Mouse (Mus musculus): ENCODE measurements at regions not wholly inside any gene's neighbourhood (a gene's known extent, or its start where the extent isn't known, plus 50 kb on each side); places are given as distances from the start of the nearest gene placed in this dataset.

DNA sequence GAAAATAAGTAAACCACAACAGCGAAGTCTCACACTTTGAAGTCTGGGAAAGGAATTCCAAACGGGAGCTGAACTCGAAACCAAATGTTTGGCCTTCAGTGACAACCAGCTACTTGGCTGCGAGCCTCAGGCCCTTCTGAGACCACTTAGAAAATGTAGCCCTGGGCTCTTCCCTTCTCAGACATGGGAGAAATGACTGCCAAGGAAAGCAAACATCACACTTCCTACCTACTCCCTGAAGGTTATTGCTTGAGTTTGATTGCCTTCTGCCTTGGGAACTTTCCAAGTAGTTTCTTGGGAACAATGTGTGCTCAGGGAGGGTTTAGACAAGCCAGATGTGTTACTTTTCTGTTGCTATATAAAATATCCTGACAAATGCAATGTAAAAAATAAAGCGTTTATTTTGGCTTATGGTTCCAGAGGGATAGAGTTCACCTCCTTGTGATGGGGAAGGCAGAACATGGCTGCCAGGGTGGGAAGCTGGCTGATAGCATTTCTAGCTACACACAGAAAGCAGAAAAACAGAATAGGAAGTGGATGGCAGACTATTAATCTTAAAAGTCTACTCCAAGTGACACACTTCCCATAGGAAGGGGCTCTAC is 194.8 kb upstream of the Rack1 start:
- CTCF ChIA-PET, result no interaction called here

DNA sequence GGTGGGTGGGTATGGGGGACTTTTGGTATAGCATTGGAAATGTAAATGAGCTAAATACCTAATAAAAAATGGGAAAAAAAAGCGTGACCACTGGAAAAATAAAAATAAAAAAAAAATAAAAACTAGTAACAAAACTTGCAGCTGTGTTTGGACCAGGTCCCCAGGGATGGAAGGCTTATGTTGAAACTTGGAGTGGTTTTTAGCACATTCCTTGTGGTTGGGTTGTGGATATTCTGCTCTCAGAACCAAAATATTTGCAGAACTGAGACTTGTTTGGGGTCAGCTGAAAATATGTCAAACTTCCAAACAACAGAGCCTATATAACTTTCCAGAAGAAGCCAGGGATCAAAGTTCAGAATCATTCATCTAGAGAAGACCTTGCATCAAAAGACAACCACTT is 199.0 kb upstream of the Rack1 start:
- CTCF ChIA-PET, result no interaction called here

DNA sequence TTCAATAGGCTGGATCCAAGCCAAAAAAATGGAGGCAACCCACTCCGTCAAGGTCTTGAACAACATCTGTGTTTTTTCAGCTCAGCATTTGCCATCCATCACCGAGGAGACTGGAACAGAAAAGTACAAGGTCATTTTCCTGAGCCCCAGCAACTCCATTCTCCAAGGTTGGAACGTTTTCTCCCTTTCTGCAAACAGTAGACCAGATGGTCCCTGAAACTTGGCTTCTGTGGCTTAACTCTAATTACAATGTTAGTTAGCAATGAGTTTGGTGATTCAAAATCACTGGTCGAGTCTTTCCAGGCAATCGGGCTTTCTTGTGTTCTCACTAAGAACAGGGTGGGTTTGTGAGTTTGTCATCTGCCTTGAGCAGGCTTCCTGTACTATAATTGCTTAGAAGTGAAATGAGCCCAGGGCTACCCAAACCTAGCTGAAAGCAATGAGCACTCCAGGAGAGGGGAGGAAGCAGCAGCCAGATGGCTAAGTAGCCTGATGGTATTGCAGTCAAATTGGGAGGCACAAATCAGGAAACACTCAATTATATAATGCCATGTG is 200.5 kb upstream of the Rack1 start:
- CTCF ChIA-PET, result no interaction called here

DNA sequence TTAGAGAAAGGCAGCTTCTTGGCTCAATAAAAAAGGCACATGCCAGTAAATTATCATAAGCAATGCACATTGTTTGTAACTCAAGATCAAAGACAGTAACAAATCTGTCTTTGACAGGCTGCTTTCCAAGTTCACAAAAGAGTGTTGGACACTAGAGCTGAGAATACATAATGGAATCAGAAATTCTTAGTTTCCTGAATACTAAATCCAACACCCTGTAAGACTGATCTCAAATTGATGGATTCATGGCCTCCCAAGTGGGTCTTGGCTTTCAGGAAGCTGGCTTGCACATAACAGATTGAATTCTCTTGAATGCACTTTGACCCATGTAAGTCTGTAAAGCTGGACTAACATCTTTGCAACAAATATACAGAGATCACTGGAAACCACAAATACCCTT is 201.1 kb upstream of the Rack1 start:
- CTCF ChIA-PET, result interaction anchor here (0.6 kb wide), 1 partner anchor 625 kb away, joined by 3 read pairs; no protein-coding TSS in a partner anchor

DNA sequence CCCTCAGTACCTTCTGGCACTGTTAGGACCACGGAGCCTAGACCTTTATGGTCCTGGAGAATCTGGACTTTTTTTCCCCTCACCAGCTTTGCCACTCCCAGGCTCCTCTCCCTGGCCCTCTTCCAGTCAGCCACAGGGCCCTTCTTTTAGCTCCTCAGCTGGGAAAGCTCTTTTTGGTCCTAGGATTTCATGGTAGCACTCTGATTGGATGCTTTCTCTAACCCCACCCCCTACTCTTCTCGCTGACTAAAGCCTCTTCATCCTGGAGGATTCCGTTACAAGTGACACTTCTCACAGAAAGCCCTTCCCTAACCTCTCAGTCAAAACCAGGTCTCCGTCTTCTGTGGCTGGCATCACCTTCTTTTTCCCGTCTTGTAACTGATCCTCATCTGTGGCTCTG is 205.7 kb upstream of the Rack1 start:
- CTCF ChIA-PET, result no interaction called here

DNA sequence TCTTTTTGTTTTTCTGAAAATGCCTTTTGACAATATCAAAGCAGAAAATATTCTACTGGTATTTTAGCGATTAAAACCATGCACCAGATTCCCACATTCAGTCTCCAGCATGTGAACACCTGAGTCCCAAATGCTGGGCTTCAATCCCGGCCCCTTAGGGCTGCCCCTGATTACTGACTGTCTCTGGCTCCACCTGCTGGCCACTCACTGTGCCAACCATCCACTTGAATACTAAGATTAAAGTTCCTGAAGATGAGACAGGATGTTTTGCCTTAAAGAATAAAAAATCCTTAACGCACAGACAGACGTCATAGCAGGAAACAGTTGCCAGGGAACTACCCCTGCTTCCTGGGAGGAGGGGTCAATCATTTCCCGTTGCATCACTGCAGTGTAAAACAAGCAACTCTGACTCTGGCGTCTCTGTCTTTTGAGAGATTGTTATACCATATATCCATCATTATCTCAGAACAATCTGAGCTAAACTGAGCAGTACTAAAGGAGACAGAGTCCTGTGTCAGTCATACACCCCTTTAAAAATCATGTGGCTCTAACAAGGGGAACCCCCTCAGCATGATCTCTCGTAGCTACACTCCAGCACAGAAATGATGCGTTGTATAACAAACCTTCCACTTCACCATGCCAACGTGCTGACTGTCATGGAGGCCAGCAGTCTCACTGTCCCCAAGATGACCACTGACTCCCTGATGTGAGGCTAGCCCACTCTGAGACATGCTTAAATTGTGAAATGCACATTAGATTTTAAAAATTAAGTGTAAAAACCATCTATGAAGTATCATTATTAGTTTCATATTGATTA is 211.1 kb upstream of the Rack1 start:
- CTCF ChIA-PET, result no interaction called here

DNA sequence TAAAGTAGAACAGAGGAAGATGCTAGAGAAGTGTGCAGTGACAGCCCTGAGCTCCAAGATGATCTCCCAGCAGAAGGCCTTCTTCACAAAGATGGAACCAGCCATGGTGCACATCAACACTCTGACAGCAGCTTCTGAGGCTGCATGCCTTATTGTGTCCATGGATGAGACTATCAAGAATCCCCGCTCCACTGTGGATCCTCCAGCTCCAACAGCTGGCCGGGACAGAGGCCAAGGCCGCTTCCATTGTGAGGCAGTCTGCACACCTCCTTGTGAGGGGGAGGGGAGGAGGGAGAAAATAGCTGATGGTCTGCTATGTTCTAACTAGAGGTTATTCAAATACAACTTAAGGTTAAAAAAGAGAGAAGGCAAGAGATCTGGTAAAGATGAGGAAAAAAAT is 231.4 kb upstream of the Rack1 start:
- CTCF ChIA-PET, result no interaction called here

DNA sequence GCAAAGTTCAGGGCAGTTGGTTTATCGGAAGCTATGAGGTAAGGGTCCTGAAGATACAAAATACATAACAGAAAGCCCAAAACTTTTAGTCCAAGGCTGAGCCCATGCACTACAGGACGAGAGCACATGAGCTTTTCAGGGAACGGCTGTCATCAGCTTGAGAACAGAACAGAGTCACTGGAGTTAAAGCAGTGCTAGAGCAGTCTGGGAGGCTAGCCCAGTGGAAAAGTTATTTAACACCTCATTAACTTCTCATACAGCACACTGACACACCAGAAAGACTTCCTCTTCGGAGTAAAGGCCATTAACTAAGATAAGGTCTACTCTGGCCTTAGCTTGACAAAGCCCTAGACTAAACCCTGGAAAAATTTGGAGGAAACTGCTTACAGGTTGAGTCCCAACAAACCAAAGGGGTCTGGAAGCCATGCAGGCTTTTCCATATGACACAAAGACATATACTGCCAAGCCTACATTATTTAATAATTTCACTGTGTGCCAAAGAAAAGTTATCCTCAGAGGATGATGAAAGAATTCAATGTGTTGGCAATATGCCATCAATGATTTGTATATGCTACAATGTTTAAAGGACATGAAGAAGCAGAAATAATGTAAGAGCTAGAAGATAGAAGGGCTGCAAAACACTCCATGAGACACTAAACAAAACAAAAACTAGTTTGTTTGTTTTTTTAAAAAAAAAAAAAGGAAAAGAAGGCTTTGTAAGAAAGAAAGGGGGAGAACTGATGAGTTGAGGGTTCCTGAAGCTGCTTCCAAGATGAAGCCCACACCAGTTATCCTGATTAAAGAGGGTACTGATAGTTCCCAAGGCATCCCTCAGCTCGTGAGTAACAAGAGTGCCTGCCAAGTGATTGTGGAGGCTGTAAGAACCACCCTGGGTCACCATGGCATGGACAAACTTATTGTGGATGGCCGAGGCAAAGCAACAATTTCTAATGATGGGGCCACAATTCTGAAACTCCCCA is 232.3 kb upstream of the Rack1 start:
- CTCF ChIA-PET, result no interaction called here

DNA sequence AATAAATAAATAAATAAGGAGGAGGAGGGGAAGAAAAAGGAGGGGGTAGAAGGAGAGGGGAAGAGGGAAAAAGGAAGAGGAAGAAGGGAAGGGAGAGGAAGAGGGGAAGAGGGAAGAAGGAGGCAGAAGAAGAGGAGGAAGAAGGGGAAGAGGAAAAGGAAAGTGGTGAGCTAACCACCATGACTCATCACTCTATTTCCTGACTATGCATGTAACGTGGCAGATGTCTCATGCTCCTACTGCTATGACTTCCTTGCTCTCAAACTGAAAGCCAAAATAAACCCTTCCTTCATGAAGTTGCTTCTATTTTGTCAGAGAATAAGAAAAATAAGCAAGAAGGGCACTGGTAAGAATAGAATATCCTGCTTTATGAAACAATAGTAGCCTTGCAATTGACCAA is 242.1 kb upstream of the Rack1 start:
- CTCF ChIA-PET, result no interaction called here

DNA sequence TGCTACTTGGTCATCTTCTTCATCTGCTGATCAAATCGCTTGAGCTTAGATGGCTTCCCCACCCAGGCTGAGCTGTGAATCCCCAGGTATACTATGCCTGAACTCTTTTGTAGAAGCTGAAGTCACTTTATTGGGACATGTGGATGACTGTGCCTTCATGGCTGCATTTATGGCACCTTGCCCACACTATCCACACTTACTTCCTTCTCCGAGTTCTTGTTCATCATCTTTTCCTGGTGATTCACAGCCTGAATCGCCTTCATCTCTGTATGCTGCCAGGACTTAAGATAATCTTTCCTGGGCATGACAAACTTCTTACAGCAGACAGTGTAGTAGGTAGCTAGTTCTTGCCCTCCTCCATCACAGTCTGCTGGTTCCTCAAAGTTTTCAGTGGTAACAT is 248.1 kb upstream of the Rack1 start:
- CTCF ChIA-PET, result no interaction called here

DNA sequence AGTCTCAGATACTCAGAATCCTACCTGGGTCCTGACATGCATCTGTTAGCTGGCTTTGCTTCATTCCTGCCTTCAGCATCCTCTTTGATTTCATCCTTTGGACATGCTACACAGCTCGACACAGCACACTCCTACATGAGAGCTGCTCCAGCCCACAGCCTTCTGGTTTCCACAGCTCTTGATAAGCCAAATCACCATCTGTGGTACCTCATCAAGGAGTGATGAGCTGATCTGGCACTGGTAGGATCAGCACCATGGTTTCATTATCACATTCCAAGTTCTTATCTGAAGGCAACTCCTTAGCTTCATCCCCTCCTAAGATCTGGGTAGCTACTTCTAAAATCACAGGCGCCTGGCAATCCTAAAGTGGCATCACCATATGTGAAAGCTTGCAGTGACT is 248.9 kb upstream of the Rack1 start:
- CTCF ChIA-PET, result no interaction called here

DNA sequence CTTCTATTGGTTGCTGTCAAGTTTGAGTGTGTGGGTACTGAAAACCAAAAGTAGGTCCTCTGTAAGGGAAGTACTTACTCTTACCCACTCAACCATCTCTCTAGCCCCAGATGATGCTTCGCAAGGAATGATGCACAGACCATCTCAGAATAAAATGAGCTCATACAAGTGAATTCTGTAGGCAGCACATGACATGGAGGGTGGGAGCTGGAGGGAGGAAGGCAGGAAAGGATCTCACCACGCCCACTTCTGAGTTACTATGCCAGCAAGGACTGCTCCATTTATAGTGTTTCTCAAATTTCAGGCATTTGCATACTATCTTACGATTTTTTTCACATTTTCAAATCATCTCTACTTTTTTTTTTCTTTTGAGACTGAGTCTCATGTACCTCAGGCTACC is 273.8 kb upstream of the Rack1 start:
- CTCF ChIA-PET, result no interaction called here

DNA sequence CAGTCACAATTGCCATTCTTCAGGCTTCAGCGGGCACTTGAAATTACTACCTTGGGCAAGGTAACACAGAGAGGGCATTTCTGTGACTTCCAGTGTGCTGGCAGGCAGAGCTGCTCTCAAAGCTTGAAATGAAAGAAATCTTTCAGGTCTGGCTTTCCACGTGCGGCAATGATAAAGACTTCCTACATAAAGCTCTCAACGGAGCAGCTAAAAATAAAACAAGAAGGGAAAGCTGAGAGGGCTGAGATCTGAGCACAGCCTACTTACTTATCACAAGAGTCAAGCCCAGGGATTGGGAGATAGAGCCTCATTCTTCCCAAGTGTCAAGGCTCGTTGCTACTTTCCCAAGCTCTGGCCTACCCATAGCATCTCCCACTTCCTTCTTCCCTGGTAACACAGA is 274.6 kb upstream of the Rack1 start:
- CTCF ChIA-PET, result no interaction called here

DNA sequence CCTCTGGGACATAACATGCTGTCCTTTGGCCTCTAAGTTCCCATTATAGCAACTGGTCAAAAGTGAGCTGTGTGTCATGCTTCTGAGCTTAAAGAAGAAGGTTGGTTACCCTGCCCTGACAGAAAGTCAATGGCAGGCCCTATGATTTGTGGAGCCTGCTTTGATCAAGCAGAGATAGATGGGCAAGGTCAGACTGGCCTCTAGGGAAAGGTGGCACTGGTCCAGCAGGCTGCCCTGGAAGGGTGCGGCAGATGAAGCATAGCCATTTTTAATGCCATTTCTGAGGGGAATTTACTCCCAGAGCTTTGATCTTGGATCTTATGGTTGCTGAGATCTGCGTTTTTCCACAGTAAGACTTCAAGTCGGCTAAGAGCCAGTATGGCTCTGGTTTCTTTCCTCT is 293.2 kb upstream of the Rack1 start:
- CTCF ChIA-PET, result no interaction called here

DNA sequence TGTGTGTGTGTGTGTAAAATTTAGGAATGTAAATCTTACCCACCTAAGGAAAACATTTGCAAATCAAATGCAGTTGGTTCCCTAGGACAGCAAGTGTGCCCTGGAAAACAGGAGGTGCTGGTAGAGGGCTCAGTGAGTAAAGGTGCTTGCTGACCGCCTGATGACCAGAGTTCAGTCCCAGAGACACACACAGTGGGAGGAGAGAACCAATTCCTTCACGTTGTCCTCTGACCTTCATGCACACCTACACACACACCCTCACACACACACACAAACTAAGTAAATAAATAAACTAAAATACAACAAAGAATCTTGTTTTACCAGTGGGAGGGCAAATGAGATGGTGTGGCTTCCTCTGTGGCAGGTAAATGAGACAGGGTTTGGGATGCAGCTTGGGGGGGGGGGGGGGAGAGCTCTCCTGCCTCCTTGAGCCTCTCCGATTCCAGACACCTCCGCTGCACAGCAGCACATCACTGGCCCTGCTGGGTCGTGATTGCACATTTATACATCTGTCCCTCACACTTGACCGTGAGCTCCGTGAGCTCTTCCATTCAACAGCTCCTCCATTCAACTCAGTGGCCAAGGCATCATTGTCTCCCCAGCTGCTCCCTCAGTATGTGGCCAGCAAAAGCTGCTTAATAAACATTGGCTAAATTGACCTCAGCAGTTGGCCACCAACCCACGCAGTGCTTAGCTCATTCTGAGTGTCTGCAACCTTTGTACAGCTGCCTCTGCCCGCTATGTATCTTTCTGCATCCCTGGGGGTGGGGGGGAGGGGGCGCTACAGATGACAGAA is 297.9 kb upstream of the Rack1 start:
- CTCF ChIA-PET, result no interaction called here

DNA sequence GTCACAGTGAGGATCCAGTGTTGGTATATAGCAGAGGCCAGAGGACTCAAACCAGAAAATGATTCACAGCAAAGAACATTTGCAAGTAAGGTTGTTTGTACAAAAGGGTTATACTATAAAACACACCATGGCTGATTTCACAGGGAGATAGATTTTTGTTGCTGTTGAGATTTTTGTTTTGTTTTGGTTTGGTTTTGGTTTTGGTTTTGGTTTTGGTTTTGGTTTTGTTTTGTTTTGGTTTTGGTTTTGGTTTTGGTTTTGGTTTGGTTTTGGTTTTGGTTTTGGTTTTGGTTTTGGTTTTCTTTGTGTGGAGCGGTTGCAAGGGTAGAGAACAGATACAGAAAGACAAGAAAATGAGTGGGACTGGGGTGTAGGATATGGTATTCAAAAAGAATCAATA is 301.1 kb upstream of the Rack1 start:
- CTCF ChIA-PET, result no interaction called here

DNA sequence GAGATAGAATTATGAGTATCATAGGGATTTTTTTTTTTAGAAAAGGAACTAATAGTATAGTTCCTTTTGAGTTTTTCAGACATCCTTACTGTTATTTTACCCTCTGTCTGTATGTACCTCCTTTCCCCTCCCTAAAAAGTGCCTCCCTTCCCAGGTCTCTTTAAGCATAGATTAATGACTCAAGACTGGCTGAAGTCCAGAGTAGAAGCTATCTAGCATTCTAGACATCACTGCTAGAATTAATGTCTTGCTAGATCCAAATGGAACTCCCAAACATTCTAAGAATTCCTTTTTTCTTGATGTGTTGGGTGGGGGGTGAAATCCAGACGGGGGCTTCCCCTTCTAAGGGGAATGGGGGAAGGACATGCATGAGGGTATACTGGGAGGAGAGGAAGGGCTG is 311.8 kb upstream of the Rack1 start:
- CTCF ChIA-PET, result no interaction called here

DNA sequence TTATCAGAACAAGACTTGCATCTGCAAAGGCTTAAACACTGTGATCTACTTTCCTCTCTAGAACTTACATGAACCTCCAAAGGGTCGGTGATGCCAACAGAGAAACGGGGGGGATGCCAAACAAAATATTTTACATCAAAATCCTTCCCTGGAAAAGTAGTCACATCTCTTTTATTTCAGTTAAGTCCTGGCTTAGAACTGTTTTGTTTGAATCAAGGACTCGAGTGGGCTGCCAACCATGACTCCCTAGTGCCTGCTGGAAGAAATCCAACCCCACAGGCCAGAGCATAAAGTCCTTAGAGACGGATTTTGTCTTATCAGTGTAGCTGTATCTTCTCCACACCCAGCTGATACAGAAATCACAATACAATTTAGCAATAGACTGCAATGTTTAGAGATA is 336.1 kb upstream of the Rack1 start:
- CTCF ChIA-PET, result no interaction called here

DNA sequence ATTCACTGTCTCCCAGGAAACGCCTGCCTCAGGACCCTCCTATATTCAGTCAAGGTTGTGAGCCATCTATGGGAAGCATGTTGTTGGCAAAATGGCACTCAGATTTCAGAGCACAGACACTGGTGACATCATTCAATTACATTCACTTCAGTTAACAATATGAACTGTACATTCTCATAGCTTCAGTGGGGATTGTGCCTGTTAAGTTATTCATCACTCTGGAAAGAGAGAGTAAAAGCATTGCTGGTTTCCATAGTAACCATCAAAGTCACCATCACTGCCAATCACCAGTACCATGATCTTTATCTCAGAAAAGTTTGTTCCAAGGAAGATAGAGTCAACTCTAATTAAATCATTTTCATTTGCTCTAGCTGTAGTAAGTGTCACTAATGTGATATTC is 350.2 kb upstream of the Rack1 start:
- CTCF ChIA-PET, result no interaction called here

DNA sequence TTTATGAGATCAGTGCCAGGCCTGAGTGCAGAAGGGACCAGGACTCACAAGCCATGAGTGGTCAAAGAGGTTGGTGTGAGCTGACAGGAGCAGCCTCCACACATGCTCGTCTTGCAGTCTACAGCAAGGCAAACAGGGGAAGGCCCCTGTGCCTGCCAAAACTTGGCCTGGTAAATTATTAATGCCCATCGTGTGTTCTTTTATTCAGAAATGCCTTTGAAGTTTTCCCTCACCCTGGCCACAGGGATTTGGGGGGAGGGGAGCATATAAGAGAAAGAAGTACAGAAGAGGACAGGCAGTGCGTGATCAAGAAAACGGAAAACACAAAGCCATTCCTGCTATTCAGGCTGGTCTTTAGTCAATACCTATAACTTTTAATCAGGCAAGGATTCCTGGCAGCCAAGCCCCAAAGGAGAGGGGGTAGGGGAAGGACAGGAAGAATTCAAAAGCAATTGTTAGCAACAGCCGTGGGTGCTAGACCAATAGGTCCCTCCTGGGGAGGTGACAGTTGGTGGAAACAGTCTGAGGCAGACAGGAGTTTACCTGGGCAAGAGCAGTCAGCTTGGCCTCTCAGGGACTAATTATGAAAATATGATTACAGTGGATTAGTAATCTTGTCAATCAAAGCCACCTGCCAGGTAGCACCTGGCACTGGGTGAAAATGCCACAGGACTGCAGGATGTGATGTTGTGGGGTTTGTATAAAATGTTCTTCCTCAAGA is 357.4 kb upstream of the Rack1 start:
- CTCF ChIA-PET, result no interaction called here

DNA sequence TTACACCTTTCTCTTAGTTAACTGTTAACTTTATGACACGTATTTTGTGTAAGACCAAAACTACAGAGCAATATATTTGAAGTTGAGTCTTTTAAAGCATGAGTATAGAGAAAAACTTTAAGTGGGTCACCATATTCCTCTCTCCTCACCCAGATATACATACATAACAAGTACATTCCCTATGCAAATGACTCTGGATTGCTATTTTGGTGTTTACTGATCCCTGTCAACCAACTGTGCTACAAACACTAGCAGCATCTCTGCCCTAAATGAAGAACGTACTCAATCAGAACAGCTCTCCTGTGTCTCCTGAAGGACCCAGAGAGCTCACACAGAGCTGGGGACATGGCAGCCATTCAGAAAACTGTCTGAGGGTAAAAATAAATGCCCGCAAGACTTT is 363.4 kb upstream of the Rack1 start:
- CTCF ChIA-PET, result no interaction called here

Data from spleen, embryonic (tissue).